Mouse (Mus musculus) brain, adult 2 months (tissue): Measurements from ENCODE around the gene Fastkd5.
A peak's percentile ranks its signal among the peaks of the same experiment; 100 is the strongest.

ENCODE experiments used
- DNase-seq: peaks from one replicate; pipeline ENCODE4 v3.0.0; 2011; ENCODE audit warnings: low read depth, low spot score

Fastkd5 gene

DNA sequence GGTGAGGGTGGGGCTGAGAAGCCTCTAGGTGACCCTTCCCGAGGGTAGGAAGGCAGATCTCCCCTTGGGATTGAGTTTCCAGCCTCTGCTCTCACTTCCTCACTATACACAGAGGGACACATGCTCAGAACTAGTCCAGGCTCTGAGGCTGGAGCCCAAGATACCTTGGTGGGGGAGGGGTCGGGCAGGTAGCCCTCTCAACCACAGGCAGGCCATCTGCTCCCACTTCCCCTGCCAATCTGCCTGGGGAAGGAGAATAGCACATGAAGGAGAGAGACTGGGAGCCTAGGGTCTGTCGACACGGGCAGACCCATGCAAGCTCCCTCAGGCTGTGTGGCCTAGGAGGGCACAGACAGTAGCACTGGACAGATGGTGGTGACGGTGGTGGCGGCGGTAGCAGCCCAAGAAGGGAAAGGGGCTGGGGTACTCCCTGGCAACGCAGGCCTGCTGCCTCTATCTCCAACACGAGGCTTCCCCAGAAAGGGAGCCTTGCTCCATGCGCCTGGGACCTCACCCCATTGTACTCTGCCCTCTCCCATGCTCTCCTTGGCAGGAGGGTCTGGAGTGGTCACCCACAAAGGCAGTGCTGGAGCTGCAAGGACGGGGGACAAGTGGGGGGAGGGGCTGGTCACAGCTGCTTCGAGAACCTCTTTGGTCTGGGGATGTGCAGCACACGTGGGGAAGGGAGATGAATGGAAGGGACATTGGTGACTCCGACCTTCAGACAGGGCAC, 4.3 kb upstream of the Fastkd5 start:
- peak; percentile 90 for DNase-seq

DNA sequence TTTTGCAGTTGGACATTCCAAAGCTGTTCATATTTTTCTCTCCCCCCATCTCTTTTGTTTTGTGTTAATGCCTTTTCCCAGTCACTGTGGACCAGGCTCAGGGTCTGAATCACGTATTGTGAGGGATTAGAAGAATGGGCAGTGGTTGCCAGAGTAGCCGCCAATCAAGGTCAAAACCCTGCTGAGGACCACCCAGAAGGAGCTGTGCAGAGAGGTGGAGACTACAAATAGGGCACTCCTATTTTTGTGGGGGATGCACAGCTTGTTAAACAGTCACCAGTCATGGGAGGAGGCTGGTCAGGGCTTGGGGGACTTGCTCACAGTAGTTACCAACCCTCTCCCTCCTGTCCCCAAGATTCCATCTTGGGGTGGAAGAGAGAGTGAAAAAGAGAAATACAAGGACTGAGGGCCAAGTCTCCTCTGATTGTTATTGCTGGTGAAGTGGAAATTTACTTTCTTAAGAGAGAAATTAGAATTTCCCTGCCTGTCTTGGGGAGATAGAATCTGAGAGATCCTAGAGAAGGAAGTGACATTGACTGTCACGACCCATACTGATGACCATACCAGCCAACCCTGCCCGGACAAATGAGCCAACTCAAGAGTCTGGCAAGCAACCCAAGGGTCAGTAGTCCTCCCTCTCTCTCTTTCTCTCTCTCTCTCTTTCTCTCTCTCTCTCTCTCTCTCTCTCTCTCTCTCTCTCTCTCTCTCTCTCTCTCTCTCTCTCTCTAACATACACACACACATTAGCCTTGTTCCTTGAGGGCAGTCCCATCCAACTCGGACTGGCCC, 3.3 kb upstream of the Fastkd5 start:
- DNase-seq = no peak

DNA sequence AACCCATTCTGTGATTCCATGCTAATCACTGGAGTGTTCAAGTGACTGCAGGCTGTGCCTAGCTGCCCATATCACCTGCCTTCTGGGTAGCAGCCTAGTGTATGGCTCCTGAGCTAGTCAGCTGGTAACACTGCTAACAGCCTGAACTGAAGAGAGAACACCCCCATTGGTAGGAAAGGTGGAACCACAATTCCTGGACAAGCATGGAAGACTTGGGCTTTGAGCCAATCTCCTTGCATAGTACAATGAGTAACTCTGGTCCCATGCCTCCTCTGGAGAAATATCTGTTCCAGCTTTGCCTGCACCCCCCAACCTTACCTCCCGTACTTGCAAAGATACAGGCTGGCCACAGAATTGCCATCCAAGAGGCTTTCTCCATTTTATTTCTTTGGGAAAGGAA, 2.6 kb upstream of the Fastkd5 start:
- peak; percentile 70 for DNase-seq

DNA sequence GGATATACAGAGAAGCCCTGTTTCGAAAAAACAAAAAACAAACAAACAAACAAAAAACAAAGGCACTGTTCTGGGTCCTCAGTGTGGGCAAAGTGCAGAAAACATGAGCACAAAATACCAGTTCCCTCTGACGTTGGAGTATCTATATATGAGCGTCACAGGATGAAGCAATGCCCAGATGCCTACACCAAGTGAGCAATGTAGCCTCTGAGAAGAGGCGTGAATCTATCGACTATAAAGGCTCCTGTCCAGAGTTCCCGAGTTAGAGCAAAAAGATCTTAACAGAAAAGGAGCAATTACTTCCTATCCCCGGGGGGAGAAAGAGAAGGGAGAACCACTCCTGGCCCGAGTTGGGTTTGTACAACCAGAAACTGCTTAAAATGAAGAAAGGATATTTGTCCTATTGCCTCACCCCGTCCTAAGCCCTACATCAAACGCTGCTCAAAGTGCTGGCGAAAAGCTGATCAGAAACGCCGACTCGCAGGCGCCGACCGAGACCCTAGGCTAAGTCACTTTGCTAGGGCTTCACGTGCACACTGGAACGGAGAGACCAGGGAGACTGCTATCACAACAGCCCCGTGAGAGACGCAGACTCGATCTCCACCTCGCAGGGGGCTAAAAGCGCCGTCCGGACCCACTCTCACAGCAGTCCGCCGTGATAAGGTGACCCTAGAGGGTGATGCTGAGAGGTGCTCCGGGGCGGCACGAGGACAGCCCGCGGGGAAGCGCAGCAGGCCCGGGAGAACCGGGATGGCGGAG, 568 bp downstream of the Fastkd5 start:
- DNase-seq = no peak

DNA sequence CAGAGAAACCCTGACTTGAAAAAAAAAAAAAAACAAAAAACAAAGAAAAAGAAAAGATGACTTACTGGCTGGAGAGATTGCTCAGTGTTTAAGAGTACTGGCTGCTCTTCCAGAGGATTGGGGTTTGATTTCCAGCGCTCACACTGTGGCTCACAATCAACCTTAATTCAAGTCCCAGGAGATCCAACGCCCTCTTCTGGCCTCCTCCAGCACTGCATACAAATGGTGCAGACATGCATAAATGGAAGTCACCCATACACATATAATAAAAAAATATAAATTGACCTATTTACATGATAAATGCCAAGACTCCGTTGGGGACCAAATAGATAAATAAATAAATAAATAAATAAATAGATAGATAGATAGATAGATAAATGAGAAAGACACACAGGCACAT, 1.4 kb downstream of the Fastkd5 start:
- no peak for DNase-seq

DNA sequence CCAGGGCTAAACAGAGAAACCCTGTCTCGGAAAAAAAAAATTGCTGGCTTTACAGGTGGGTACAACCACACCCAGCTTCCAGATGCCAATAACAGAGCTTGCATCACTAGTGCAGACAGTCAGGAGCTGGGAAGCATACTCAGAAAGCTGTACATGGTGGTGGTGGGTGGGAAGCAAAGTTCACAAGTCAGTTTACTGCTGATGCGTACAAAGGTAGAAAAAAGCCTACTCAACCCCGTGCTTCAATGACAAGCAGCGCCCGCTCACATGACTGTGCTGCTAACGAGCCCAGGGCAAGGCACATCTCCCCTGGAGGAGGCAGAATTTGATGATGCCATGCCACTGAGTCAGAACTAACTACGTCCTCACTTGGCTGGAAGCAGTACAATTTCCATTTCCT, 10.9 kb downstream of the Fastkd5 start:
- DNase-seq = peak; percentile 42

DNA sequence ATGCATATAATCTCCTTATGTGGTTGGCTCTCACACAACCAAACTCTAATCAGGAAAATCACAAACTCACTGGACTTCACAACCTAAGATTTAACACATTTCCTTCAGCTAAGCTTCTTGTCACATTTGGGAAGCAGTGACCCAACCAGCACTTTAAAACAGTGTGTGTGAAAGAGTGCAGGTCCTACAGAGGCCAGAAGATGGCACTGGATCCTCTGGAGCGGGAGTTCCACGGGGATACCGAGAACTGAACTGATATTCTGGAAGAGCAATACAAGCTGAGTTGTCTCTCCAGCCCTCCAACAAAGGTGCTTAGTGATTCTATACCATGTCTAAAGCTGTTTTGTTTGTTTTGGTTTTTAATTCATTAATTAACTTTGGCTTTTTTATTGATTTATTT, 16.7 kb downstream of the Fastkd5 start:
- peak; percentile 35 for DNase-seq

DNA sequence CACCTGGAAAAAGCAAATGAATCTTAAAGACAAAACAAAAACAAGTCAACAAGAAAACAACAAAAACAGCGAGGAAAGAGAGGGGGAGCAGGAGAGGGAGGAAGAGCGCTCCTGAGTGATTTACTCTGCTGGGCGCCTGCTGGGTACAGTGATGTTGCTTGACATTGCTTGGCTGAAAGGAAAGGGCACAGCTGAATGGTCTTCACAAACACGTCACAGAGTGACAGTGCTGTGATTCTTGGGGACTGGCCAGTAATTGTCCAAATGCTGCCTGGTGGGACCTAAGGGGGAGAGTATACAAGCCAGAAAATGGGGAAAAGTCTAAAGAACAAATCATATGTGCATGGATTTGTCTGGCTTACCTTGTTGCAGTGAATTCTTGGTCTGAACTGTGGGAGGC, 27.6 kb downstream of the Fastkd5 start:
- no peak for DNase-seq

DNA sequence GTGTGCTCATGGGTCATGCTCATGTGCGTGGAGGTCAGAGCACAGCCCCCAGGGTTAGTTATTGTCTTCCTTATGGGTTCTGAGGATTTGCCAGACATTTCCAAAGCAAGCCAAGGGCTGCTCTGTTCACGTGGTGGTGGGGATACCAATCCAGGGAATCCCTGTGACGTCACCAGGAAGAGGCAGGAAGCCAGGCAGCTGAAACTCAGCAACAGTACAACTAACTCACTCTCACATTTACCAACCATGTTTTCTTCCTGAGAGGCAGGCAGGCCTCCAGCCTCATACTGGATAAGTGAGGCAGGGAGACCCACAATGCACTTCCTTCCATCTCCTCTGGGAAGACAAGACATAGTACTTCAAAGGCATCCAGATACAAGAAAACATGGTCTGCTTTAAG, 31.4 kb downstream of the Fastkd5 start:
- no peak for DNase-seq

DNA sequence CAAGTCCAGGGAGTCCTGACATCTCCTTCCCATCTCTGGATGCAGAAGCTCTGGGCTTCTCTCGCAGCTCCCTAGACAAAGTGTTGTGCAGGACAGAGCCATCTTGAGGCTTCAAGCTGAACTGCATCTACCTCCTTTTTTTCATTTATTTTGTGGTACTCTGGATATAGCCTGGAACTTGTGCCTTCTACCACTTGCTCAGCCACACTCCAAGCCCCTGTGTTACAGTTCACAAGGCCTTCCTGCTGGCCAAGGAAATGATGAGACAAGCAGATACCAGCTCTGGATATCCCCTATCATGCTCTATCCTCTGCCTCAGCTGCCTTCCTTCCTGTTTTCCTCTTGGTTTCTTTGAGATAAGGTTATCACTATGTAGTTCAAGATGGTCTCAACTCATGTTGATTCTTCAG, 32.2 kb downstream of the Fastkd5 start:
- peak; percentile 75 for DNase-seq

DNA sequence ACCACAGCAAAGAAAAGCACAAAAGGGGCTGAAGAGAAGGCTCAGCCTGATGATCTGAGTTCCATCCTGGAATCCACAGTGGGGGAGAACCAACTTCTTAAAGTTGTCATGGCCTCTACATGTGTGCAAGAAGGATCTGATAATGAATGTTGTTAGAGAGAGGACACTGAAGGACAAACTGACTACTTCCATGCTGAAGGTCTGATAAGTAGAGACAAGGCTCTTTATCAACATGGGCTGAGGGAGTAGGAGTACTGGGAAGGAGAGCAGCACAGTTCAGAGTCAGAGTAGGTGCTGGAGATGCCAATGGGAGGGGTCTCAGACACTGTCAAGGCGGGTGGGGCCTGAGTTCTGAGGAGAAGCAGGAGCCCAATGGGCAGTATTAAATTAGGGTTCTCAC, 34.2 kb downstream of the Fastkd5 start:
- DNase-seq = no peak

DNA sequence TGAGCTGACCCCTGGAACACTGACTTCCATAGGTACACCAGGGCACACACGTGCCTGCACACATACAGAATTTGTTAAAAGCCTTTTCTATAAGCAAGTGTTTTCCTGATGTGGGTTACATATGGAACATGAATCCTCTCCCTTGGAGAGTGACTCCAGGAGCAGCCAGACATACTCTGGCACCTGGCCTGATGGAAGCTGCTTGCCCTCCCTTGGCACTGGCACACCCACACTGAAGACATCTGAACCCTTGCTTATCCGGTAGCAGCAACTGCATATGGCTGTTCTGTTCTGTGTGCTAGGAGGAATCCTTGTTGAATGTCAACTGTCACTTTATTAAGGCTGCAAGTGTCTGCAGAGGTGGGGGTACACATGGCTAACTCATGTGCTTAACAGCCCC, 38.8 kb downstream of the Fastkd5 start:
- no peak for DNase-seq

DNA sequence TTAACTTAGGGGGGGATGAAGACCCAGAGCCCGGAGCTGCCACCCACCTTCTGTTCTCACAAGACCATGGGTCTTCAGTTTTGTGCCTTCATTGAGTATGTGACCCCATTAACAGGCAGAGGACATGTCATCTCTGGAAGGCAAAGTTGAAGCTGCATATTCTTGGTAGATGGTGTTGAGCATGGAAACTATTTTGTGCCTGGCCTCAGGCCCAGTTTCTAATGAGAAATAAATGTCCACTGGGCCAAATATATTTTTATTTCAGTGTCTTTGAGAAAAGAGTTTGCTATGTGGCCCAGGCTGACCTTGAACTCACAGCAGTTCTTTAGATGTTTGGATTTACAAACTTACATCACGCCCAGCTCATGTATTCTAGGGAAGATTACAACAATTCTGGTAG, 40.1 kb downstream of the Fastkd5 start:
- no peak for DNase-seq

DNA sequence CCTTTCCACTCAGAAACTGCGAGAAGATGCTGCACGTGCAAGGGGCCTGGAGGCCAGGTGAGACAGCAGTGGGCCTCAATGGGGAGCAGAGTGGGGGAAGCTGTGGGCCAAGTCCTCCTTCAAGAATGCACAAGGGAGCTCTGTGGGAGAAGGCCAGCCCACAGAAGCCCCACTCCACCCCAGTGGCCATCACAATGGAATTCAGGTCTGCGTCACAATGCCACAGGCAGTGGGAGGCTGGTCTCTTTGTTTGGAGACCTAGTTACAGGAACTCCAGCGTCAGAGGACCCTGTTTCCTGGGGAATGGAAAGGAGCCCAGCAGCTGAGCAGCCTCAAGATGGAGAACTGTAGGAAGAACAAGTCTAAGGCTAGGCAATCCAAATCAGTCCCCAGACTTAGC, 40.7 kb downstream of the Fastkd5 start:
- DNase-seq = no peak

DNA sequence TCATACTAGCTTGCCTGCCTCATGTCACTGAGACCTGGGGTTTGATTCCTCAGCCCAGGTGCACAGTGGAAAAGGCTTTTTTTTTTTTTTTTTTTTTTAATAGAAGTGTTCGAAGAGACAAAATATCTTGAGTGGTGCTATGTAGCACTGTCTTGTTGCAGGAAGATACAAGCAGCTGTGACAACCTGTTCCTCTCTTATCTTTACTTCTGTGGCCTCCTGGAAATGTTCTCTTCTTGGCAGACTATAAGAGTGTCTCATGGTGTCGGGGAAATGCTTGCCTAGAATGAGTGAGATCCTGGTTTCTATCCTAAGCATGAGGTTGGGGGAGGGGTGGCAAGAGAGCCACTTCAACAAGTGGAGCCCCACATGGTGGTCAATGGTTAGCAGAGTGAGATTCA, 41.5 kb downstream of the Fastkd5 start:
- DNase-seq = no peak

DNA sequence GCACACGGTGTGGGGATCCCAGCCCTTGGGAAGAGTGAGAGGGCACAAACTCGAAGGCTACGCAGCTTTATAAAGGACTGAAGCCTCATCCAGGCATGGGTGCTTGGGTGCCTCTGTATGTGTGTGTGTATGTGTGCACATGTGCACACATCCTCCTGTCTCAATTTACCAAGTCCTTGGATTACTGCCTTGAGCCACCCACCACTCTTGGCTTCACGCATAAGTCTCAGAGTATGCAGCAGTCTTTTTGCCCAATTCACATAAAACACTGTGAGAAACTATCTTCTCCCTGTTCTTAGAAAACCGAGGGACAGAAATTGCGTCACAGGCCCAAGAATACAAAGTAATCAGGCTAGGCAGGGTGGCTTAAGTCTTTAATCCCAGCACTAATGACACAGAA, 43.8 kb downstream of the Fastkd5 start:
- peak; percentile 74 for DNase-seq

DNA sequence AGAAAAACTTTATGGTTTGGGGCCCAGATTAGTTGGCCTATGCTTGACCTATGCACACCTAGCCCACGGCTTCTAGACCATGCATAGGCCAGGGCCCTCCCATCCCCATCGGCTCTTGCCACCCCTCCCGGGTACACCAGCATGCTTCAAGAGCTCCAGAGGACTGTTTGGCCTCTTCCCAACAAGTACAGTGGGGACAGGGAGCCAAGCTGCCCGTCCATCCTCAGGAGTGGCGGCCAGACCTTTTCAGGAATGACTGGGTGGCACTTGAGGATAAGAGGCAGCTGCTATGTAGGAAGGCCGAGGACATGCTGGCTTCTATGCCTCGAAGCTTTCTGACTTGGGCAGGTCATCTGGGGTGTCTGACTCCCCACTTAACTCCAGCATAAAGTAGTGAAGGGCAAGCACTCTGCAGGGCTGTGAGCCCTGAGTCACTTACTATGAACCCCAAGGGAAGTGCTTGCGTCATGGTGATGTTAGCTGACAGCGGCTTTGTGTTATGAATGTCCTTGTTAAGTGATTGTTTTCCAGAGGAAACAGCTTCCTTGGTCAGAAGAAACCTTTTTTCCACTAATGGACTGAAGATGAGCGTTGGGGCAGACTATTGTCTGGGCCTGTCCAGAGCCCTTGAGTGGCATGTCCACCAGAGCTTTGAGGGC, 45.8 kb downstream of the Fastkd5 start:
- DNase-seq = no peak

DNA sequence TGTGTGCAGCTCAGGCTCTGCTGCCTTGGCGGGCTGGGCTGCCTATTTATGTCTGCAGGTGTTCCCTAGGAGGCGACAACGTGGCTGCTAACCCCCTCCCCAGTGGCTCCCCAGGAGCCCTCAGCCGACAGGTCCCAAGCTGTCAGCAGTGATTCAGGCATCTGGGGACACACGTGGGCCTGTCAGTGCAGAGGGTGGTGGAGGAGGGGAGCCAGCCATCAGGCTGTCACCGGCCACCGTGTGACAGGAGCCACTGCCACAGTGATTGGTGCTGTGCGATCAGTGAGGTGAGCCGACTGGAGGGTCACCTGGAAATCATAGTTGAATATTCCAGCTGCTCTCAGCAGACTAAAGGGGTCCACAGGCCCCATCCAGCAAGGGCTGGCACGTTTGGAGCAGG, 47.3 kb downstream of the Fastkd5 start, which contains the start of gene Avp:
Gene Avp (minus strand): TSS at position 3 of the 400 bp plus-strand sequence.
- no peak for DNase-seq

DNA sequence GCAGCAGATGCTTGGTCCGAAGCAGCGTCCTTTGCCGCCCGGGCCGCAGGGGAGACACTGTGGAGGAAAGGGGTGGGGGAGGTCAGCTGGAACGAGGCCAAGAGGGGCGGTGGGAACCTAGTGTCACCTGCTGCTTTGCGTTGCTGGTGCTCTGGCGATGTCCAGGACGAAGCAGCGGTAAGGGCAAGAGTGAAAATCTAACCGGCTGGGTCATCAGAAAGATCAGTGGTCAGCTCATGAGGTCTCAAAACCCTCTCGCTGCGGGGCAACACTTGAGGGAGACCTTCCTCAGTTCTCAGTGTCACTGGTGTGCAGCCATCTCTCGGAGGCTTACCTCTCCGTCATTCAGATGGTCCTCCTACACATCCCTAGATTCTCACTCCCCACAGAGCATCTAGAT, 48.6 kb downstream of the Fastkd5 start:
- DNase-seq = no peak

DNA sequence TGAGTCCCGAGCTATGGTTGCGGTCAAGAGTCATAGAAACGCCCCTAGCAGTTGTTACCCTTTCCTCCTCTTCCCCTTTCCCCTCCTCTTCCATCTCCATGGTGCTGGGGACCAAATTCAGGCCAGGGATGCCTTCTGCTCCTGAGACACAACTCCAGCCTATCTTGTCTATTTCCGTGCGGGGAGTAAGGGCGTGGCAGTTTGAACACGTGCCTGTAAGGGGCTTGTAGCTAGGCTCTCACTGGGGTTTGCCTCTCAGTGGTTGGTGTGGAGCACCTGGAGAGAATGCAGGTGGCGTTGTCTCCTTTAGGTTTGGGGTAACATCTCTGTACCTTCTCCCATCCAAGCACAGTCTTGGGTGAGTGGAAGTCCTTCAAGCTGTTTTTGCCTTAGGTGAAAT, 50.0 kb downstream of the Fastkd5 start:
- DNase-seq = no peak

DNA sequence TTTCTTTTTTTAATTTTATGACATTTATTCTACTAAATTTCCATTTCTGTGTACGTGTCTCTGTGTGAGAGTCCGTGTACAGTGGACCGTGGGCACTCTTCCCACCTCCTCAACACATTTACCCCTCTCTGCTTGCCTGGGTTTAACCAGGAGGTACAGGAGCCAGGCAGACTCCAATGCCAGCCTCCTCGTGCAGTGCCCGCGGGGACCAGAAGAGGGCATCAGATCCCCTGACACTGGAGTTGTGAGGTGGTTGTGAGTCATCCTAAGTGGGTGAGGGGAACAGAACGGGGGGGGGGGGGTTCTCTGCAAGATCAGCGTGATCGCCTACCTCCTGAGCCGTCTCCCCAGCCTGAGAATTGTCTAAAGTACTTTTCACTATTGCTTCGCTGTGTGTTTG, 51.7 kb downstream of the Fastkd5 start:
- peak; percentile 83 for DNase-seq

DNA sequence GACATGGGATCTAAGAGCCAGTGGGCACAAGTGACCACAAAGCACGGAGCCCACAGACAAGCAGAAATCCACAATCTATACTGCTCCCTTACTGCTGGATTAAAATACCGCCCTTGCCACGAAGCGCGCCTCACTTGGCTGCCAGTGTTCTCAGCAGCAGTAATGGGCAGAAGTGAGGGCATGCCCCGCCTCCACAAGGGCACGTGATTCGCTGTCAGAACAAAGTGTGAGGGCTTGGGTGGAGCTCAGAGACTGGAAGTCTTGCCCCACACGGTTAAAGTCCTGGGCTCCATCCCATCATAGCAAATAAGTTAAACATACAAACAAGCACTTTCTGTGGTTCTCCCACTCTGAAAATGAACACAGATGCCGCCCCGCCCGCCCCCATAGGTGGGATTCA, 52.2 kb downstream of the Fastkd5 start:
- DNase-seq = peak; percentile 56
